Comparison of ENCODE assay signal across 17 mouse cellular contexts in genomic region chr14:25050674-25051251, GRCm38 (mm10).
DNase-seq lines count a peak whose midpoint lies in the region; ATAC-seq and TF ChIP-seq lines count a peak whose summit lies in the region.
"Had no signal": no experiment of that assay in that cellular context is flagged by ENCODE, and none has a peak within 500 bp of the region (broad histone marks: within the 10 kb centered on the region; RNA-seq: fewer than 3 reads in every experiment).

No protein-coding gene starts in this region.

- peak; percentile 31; the same call in 1 of the 2 replicates for ATAC-seq in frontal cortex, adult (ENCODE audit: low TSS enrichment)
- no peak for ATAC-seq in lung, embryonic 14.5 days (ENCODE audit: insufficient read depth)
- no peak; the same call in 1 of the 2 replicates for ATAC-seq in lung, postnatal 0 days

- DNase-seq in frontal cortex, postnatal 10 days (ENCODE audit: low spot score in 2 of 2) = no peak
- DNase-seq in lung, embryonic 14.5 days = peak; percentile 36
- DNase-seq in lung, postnatal 0 days (ENCODE audit: low spot score) = no peak
- DNase-seq in limb, embryonic 10.5 days (ENCODE audit: low spot score) = no peak
- DNase-seq in Muller cell, postnatal 12 days (ENCODE audit: inconsistent ontology term) = no peak
- no peak for DNase-seq in cerebellum, adult 11 months
- DNase-seq: adrenal gland, postnatal 10 days; B cell, adult 2 months; cerebellum, postnatal 10 days; layer of hippocampus, adult 9-11 months; liver, embryonic 13.5 days; lung, postnatal 36 days; thymus, postnatal 4 days had no signal

- no peaks in the 10 kb centered on the region for H3K4me1 ChIP-seq in lung, embryonic 14.5 days (ENCODE audit: insufficient read depth)
- no peaks in the 10 kb centered on the region for H3K4me1 ChIP-seq in lung, postnatal 0 days (ENCODE audit: insufficient read depth, low read depth, low read length)
- H3K4me1 ChIP-seq in limb, embryonic 10.5 days = peaks cover 46% of the 10 kb centered on the region
- H3K4me1 ChIP-seq: hindbrain, embryonic 15.5 days; liver, embryonic 13.5 days had no signal

- no peak overlapping the region for H3K27ac ChIP-seq in lung, embryonic 14.5 days (ENCODE audit: low read depth)
- no peak overlapping the region for H3K27ac ChIP-seq in lung, postnatal 0 days (ENCODE audit: low read length)
- peak overlapping the region; percentile 90 for H3K27ac ChIP-seq in limb, embryonic 10.5 days
- H3K27ac ChIP-seq: hindbrain, embryonic 15.5 days; kidney, embryonic 15.5 days; liver, embryonic 13.5 days had no signal

- no peaks in the 10 kb centered on the region for H3K36me3 ChIP-seq in lung, embryonic 14.5 days (ENCODE audit: insufficient read depth)
- no peaks in the 10 kb centered on the region for H3K36me3 ChIP-seq in lung, postnatal 0 days (ENCODE audit: insufficient read depth, low read length)
- no peaks in the 10 kb centered on the region for H3K36me3 ChIP-seq in limb, embryonic 10.5 days
- H3K36me3 ChIP-seq: hindbrain, embryonic 15.5 days; kidney, embryonic 15.5 days; liver, embryonic 13.5 days had no signal

- H3K4me3 ChIP-seq in lung, embryonic 14.5 days (ENCODE audit: low read depth, low read length) = no peak overlapping the region
- H3K4me3 ChIP-seq in lung, postnatal 0 days (ENCODE audit: low read depth, low read length) = no peak overlapping the region
- no peak overlapping the region for H3K4me3 ChIP-seq in limb, embryonic 10.5 days
- H3K4me3 ChIP-seq: hindbrain, embryonic 15.5 days; kidney, embryonic 15.5 days; liver, embryonic 13.5 days had no signal

- H3K9me3 ChIP-seq in lung, embryonic 14.5 days (ENCODE audit: low read depth, low read length) = no peaks in the 10 kb centered on the region
- H3K9me3 ChIP-seq in lung, postnatal 0 days (ENCODE audit: low read length) = no peaks in the 10 kb centered on the region
- H3K9me3 ChIP-seq in limb, embryonic 10.5 days (replicated peaks) = no peaks in the 10 kb centered on the region
- H3K9me3 ChIP-seq: hindbrain, embryonic 15.5 days; kidney, embryonic 15.5 days; liver, embryonic 13.5 days had no signal

- TF ChIP-seq EP300 in lung, postnatal 0 days (IDR thresholded peaks at IDR 0.05) = no peak

- H3K9ac ChIP-seq in lung, embryonic 14.5 days = no peak overlapping the region
- H3K9ac ChIP-seq in lung, postnatal 0 days (replicated peaks; ENCODE audit: low read depth) = no peak overlapping the region
- H3K9ac ChIP-seq: hindbrain, embryonic 15.5 days; kidney, embryonic 15.5 days; liver, embryonic 13.5 days had no signal

- H3K4me2 ChIP-seq in lung, embryonic 14.5 days = no peak overlapping the region
- H3K4me2 ChIP-seq in lung, postnatal 0 days (replicated peaks; ENCODE audit: low read depth, low read length) = no peak overlapping the region
- H3K4me2 ChIP-seq: hindbrain, embryonic 15.5 days; kidney, embryonic 15.5 days; liver, embryonic 13.5 days; midbrain, embryonic 11.5 days had no signal

- no peaks in the 10 kb centered on the region for H3K27me3 ChIP-seq in lung, embryonic 14.5 days (ENCODE audit: insufficient read depth, low read length)
- H3K27me3 ChIP-seq in lung, postnatal 0 days (replicated peaks; ENCODE audit: insufficient read depth, low read length) = no peaks in the 10 kb centered on the region
- no peaks in the 10 kb centered on the region for H3K27me3 ChIP-seq in limb, embryonic 10.5 days (ENCODE audit: low read depth, poor library complexity, severe bottlenecking)
- H3K27me3 ChIP-seq: hindbrain, embryonic 15.5 days; liver, embryonic 13.5 days had no signal

- no peak for TF ChIP-seq CTCF in lung, embryonic 14.5 days (IDR thresholded peaks at IDR 0.05; ENCODE audit: low read depth)
- no peak for TF ChIP-seq CTCF in lung, postnatal 0 days (IDR thresholded peaks at IDR 0.05)

- WGBS in lung, embryonic 14.5 days = 30% methylated on average over 12 of the region's 12 CpGs
- 55% methylated on average over 12 of the region's 12 CpGs for WGBS in lung, postnatal 0 days
- 63% methylated on average over 12 of the region's 12 CpGs for WGBS in limb, embryonic 10.5 days
